Mouse (Mus musculus): ENCODE data around the gene Rsrp1. TPM values are rescaled to one million over a fixed set of nuclear protein-coding genes. Genes with fewer than 3 reads are reported as not detected.
"Not testable (repeated sequence)": the region's sequence is repeated elsewhere in the genome, so short reads cannot be mapped to it uniquely, and the experiment has no call there.

The Rsrp1 gene
- polyA plus RNA-seq, 2 experiments: 416 to 627 TPM

DNA sequence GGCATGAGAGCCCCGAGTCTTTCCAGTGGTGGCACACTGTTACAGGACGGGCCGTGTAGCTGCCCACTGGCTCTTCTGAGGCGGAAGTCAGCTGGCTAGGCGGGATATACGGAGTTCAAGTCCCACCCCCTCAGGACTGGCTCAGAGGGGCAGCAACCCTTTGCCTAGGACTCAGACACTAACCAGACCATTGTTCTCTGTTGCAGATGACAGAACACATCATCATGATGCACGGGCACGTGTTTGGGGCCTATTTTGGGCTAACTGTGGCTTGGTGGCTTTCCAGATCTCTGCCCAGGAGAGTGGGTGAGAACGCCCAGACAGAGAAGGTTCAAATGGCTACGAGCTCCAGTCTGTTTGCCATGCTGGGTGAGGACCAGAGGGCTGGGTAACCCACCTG lies 39.6 kb upstream of the Rsrp1 start:
- H3K27ac ChIP-seq (replicated peaks; ENCODE audit: low read depth, low read length): no peak overlapping the region
- WGBS: 86% methylated on average over 10 of the region's 10 CpGs

GRCm38 (mm10) chr4:134884364-134884763 lies 39.0 kb upstream of the Rsrp1 start:
- Histone ChIP-seq H3K4me1 (ENCODE audit: control insufficient read depth, insufficient read depth, low read length) (no peaks in the 10 kb centered on the region; the same call in 1 of the 2 replicates), H3K4me3 (replicated peaks; ENCODE audit: low read length) (no peak overlapping the region), H3K9ac (ENCODE audit: low read depth, low read length, severe bottlenecking) (no peak overlapping the region), H3K4me2 (replicated peaks; ENCODE audit: low read depth, low read length, severe bottlenecking) (no peak overlapping the region), H3K9me3 (ENCODE audit: control insufficient read depth, low read length) (no peaks in the 10 kb centered on the region), H3K27me3 (ENCODE audit: control insufficient read depth, insufficient read depth, low read length) (no peaks in the 10 kb centered on the region), H3K27ac (replicated peaks; ENCODE audit: low read depth, low read length) (no peak overlapping the region), H3K36me3 (ENCODE audit: control insufficient read depth, insufficient read depth, low read length) (no peaks in the 10 kb centered on the region)
- TF ChIP-seq POLR2A (IDR thresholded peaks at IDR 0.05; ENCODE audit: borderline replicate concordance, extremely low read depth, insufficient read depth, insufficient read length): no peak
- no peak for DNase-seq (ENCODE audit: low spot score)
- WGBS: 84% methylated on average over 4 of the region's 4 CpGs
- no peak for ATAC-seq (ENCODE audit: low FRiP score, low read depth)

More for the DNA sequence above, 39.6 kb upstream of the Rsrp1 start:
- DNase-seq (ENCODE audit: low spot score) (no peak), ATAC-seq (ENCODE audit: low FRiP score, low read depth) (no peak)
- no peaks in the 10 kb centered on the region for H3K9me3 ChIP-seq (ENCODE audit: control insufficient read depth, low read length)
- H3K9ac ChIP-seq (ENCODE audit: low read depth, low read length, severe bottlenecking): no peak overlapping the region
- no peak overlapping the region for H3K4me3 ChIP-seq (replicated peaks; ENCODE audit: low read length)
- H3K4me1 ChIP-seq (ENCODE audit: control insufficient read depth, insufficient read depth, low read length): no peaks in the 10 kb centered on the region; the same call in 1 of the 2 replicates
- TF ChIP-seq POLR2A (IDR thresholded peaks at IDR 0.05; ENCODE audit: borderline replicate concordance, extremely low read depth, insufficient read depth, insufficient read length): no peak
- no peaks in the 10 kb centered on the region for H3K36me3 ChIP-seq (ENCODE audit: control insufficient read depth, insufficient read depth, low read length)
- H3K27me3 ChIP-seq (ENCODE audit: control insufficient read depth, insufficient read depth, low read length): no peaks in the 10 kb centered on the region
- no peak overlapping the region for H3K4me2 ChIP-seq (replicated peaks; ENCODE audit: low read depth, low read length, severe bottlenecking)

DNA sequence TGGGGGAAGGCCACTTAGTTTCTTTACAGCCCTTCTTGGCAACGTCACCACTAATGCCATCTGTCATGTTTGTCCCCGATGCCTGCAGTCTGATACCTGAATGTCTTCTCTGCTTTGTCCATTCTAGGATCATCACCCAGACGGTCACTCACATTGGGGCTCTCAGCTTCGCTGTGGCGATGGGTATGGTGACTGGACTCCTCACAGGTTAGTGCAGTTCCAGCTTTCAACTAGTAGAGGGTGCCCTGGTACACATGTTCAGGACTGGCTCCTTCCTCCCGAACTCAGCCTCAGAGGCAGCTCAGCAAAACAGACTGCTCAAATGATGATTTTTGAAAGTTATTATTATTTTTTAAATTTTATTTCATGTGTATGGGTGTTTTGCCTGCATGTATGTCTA lies 31.3 kb upstream of the Rsrp1 start:
- Histone ChIP-seq H3K9ac (ENCODE audit: low read depth, low read length, severe bottlenecking) (no peak overlapping the region), H3K27ac (replicated peaks; ENCODE audit: low read depth, low read length) (no peak overlapping the region), H3K27me3 (ENCODE audit: control insufficient read depth, insufficient read depth, low read length) (no peaks in the 10 kb centered on the region), H3K4me1 (ENCODE audit: control insufficient read depth, insufficient read depth, low read length) (no peaks in the 10 kb centered on the region), H3K4me3 (replicated peaks; ENCODE audit: low read length) (no peak overlapping the region), H3K9me3 (ENCODE audit: control insufficient read depth, low read length) (no peaks in the 10 kb centered on the region), H3K36me3 (ENCODE audit: control insufficient read depth, insufficient read depth, low read length) (peaks cover 17% of the 10 kb centered on the region), H3K4me2 (replicated peaks; ENCODE audit: low read depth, low read length, severe bottlenecking) (no peak overlapping the region)
- ATAC-seq (ENCODE audit: low FRiP score, low read depth): no peak
- no peak for DNase-seq (ENCODE audit: low spot score)
- TF ChIP-seq POLR2A (IDR thresholded peaks at IDR 0.05; ENCODE audit: borderline replicate concordance, extremely low read depth, insufficient read depth, insufficient read length): no peak
- WGBS: 81% methylated on average over 6 of the region's 6 CpGs

DNA sequence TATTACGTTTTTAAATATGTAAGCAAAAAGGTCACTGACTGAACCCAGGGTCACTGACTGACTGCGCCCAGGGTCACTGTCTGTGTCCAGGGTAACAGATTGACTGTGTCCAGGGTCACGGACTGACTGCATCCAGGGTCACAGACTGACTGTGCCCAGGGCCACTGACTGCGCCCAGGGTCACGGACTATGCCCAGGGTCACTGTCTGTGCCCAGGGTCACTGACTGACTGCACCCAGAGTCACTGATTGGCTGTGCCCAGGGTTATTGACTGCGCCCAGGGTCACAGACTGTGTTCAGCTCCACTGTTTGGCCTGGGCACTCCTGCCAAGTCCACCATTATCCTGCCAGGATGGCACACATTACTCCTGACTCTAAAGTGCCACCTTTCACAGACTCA lies 26.1 kb upstream of the Rsrp1 start:
- Histone ChIP-seq H3K27me3 (ENCODE audit: control insufficient read depth, insufficient read depth, low read length) (no peaks in the 10 kb centered on the region), H3K4me2 (replicated peaks; ENCODE audit: low read depth, low read length, severe bottlenecking) (no peak overlapping the region), H3K36me3 (ENCODE audit: control insufficient read depth, insufficient read depth, low read length) (peaks cover 65% of the 10 kb centered on the region), H3K4me3 (replicated peaks; ENCODE audit: low read length) (no peak overlapping the region), H3K27ac (replicated peaks; ENCODE audit: low read depth, low read length) (no peak overlapping the region), H3K9me3 (ENCODE audit: control insufficient read depth, low read length) (no peaks in the 10 kb centered on the region), H3K4me1 (ENCODE audit: control insufficient read depth, insufficient read depth, low read length) (no peaks in the 10 kb centered on the region), H3K9ac (ENCODE audit: low read depth, low read length, severe bottlenecking) (no peak overlapping the region)
- no peak for DNase-seq (ENCODE audit: low spot score)
- WGBS: 93% methylated on average over 6 of the region's 6 CpGs
- ATAC-seq (ENCODE audit: low FRiP score, low read depth): no peak
- TF ChIP-seq POLR2A (IDR thresholded peaks at IDR 0.05; ENCODE audit: borderline replicate concordance, extremely low read depth, insufficient read depth, insufficient read length): no peak

- Histone ChIP-seq H3K9ac (ENCODE audit: low read depth, low read length, severe bottlenecking) (no peak overlapping the region), H3K4me1 (ENCODE audit: control insufficient read depth, insufficient read depth, low read length) (no peaks in the 10 kb centered on the region), H3K4me3 (replicated peaks; ENCODE audit: low read length) (no peak overlapping the region), H3K9me3 (ENCODE audit: control insufficient read depth, low read length) (no peaks in the 10 kb centered on the region), H3K27me3 (ENCODE audit: control insufficient read depth, insufficient read depth, low read length) (no peaks in the 10 kb centered on the region), H3K27ac (replicated peaks; ENCODE audit: low read depth, low read length) (no peak overlapping the region), H3K4me2 (replicated peaks; ENCODE audit: low read depth, low read length, severe bottlenecking) (no peak overlapping the region), H3K36me3 (ENCODE audit: control insufficient read depth, insufficient read depth, low read length) (peaks cover 95% of the 10 kb centered on the region)
- TF ChIP-seq POLR2A (IDR thresholded peaks at IDR 0.05; ENCODE audit: borderline replicate concordance, extremely low read depth, insufficient read depth, insufficient read length): no peak
- WGBS: 91% methylated on average over 8 of the region's 8 CpGs
- ATAC-seq (ENCODE audit: low FRiP score, low read depth) (no peak), DNase-seq (ENCODE audit: low spot score) (no peak)
Measured at GRCm38 (mm10) chr4:134901126-134901525, 22.3 kb upstream of the Rsrp1 start.

DNA sequence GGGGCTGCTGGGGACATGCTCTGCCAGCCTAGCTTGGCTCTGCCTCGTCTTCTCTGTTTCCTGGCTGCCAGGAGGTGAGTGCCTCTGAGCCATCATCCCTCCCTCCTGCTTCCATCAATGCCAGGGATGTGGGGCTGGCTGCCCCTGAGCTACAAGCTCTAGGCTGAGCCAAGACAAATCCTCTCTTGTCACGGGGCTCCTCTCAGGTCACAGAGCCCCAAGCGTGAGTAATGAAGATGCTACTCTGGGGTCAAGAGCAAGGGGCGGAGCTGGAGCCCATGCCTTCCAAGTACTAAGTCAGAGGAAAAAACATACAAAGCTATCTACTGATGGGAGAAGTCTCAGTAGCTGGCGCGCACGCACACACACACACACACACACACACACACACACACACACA lies 20.3 kb upstream of the Rsrp1 start:
- Histone ChIP-seq H3K36me3 (ENCODE audit: control insufficient read depth, insufficient read depth, low read length) (peaks cover 92% of the 10 kb centered on the region), H3K9ac (ENCODE audit: low read depth, low read length, severe bottlenecking) (no peak overlapping the region), H3K9me3 (ENCODE audit: control insufficient read depth, low read length) (no peaks in the 10 kb centered on the region), H3K27me3 (ENCODE audit: control insufficient read depth, insufficient read depth, low read length) (no peaks in the 10 kb centered on the region), H3K4me1 (ENCODE audit: control insufficient read depth, insufficient read depth, low read length) (no peaks in the 10 kb centered on the region), H3K27ac (replicated peaks; ENCODE audit: low read depth, low read length) (no peak overlapping the region), H3K4me2 (replicated peaks; ENCODE audit: low read depth, low read length, severe bottlenecking) (no peak overlapping the region), H3K4me3 (replicated peaks; ENCODE audit: low read length) (no peak overlapping the region)
- no peak for DNase-seq (ENCODE audit: low spot score)
- no peak for TF ChIP-seq POLR2A (IDR thresholded peaks at IDR 0.05; ENCODE audit: borderline replicate concordance, extremely low read depth, insufficient read depth, insufficient read length)
- no peak for ATAC-seq (ENCODE audit: low FRiP score, low read depth)
- 86% methylated on average over 7 of the region's 7 CpGs for WGBS

DNA sequence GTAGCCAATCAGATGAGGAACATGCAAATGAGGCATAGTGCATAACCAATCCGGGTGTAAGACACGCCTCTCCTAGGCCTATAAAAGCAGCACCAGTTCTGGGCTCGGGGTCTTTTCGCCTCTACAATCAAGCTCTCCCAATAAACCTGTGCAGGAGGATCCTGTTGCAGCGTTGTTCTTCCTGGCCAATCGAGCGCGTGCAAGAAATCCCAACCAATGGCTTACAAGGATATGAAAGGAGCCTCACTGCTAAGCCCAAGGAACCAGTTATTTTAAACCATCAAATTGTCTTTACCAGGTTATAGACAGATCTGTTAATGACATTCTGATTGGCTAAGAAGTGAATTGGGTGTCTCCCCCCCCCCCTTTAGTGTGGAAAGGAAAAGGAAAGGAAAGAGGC lies 12.0 kb upstream of the Rsrp1 start:
- not testable (repeated sequence) for H3K9ac ChIP-seq (ENCODE audit: low read depth, low read length, severe bottlenecking); H3K4me3 ChIP-seq (replicated peaks; ENCODE audit: low read length); H3K9me3 ChIP-seq (ENCODE audit: control insufficient read depth, low read length); DNase-seq (ENCODE audit: low spot score); ATAC-seq (ENCODE audit: low FRiP score, low read depth); H3K27ac ChIP-seq (replicated peaks; ENCODE audit: low read depth, low read length); H3K4me2 ChIP-seq (replicated peaks; ENCODE audit: low read depth, low read length, severe bottlenecking); H3K27me3 ChIP-seq (ENCODE audit: control insufficient read depth, insufficient read depth, low read length); H3K4me1 ChIP-seq (ENCODE audit: control insufficient read depth, insufficient read depth, low read length)
- 91% methylated on average over 6 of the region's 8 CpGs for WGBS
- peaks cover 46% of the 10 kb centered on the region for H3K36me3 ChIP-seq (ENCODE audit: control insufficient read depth, insufficient read depth, low read length)

Measured in limb, embryonic 14.5 days (tissue).